Mouse (Mus musculus) heart, adult 8-10 months (tissue): Measurements from ENCODE around the gene Olfr523. TPM values are rescaled to one million over a fixed set of nuclear protein-coding genes. Genes with fewer than 3 reads are reported as not detected.

Experiments
- total RNA-seq, 4 experiments: library from RNA; stranded (reverse); gene quantifications; 2 replicates each; pipeline ENCODE4 v1.2.4; 2022

Gene Olfr523
- total RNA-seq, 4 experiments from 2014 or later = not detected

Other genes starting within 250 kb of the Olfr523 start
- not detected for gene Utf1, start 229.4 kb upstream of the Olfr523 start, total RNA-seq
- not detected for gene 6430531B16Rik, start 194.5 kb upstream of the Olfr523 start, total RNA-seq
- 1 to 10 TPM in 2 of 4 experiments, under 1 TPM in 2; 0.25 to 1.8 (median 0.95) TPM for gene Adam8, start 180.7 kb upstream of the Olfr523 start, total RNA-seq
- gene Zfp511, start 136.8 kb upstream of the Olfr523 start, total RNA-seq = 10 to 100 TPM in 2 of 4 experiments, 1 to 10 TPM in 2; 7.7 to 11.8 (median 10.7) TPM
- 10 to 100 TPM; 32.6 to 37.0 (median 34.9) TPM for gene Tubgcp2, start 136.5 kb upstream of the Olfr523 start, total RNA-seq
- not detected for gene Msx3, start 124.1 kb upstream of the Olfr523 start, total RNA-seq
- gene Caly, start 90.7 kb upstream of the Olfr523 start, total RNA-seq = under 1 TPM in 3 of 4 experiments, not detected in 1; 0.25 to 0.50 (median 0.30) TPM
- gene Prap1, start 79.8 kb upstream of the Olfr523 start, total RNA-seq = not detected
- 10 to 100 TPM; 65.8 to 83.2 (median 76.9) TPM for gene Fuom, start 70.8 kb upstream of the Olfr523 start, total RNA-seq
- gene Paox, start 57.4 kb upstream of the Olfr523 start, total RNA-seq = 1 to 10 TPM; 2.2 to 4.0 (median 2.6) TPM
- gene Echs1, start 56.7 kb upstream of the Olfr523 start, total RNA-seq = 100 to 1,000 TPM; 476 to 541 (median 510) TPM
- gene Mtg1, start 35.7 kb upstream of the Olfr523 start, total RNA-seq = 10 to 100 TPM; 24.2 to 32.4 (median 29.3) TPM
- 1 to 10 TPM in 1 of 4 experiments, under 1 TPM in 3; 0.23 to 1.2 (median 0.64) TPM for gene Sprn, start 18.3 kb upstream of the Olfr523 start, total RNA-seq
- gene Olfr522, start 8.5 kb upstream of the Olfr523 start, total RNA-seq = not detected
- not detected for gene Olfr524, start 32.7 kb downstream of the Olfr523 start, total RNA-seq
- gene Cd163l1, start 45.0 kb downstream of the Olfr523 start, total RNA-seq = not detected
- not detected for gene 5830411N06Rik, start 74.1 kb downstream of the Olfr523 start, total RNA-seq
- gene Olfr525, start 147.6 kb downstream of the Olfr523 start, total RNA-seq = not detected
- not detected for gene Olfr527, start 160.8 kb downstream of the Olfr523 start, total RNA-seq
- gene Olfr60, start 188.5 kb downstream of the Olfr523 start, total RNA-seq = not detected
- not detected for gene Olfr530, start 203.1 kb downstream of the Olfr523 start, total RNA-seq
- not detected for gene Olfr531, start 229.7 kb downstream of the Olfr523 start, total RNA-seq
- not detected for gene Olfr532, start 248.4 kb downstream of the Olfr523 start, total RNA-seq